ENCODE assay signal across 8 mouse cellular contexts in genomic region chr13:51834024-51834423, GRCm38 (mm10). TPM values are rescaled to one million over a fixed set of nuclear protein-coding genes. Genes with fewer than 3 reads are reported as not detected.
DNase-seq lines count a peak whose midpoint lies in the region; ATAC-seq and TF ChIP-seq lines count a peak whose summit lies in the region.
"Not testable (repeated sequence)": the region's sequence is repeated elsewhere in the genome, so short reads cannot be mapped to it uniquely, and the experiment has no call there.

No protein-coding gene starts in this region.

- H3K4me2 ChIP-seq in intestine, embryonic 16.5 days (ENCODE audit: low read depth, low read length); liver, embryonic 16.5 days (ENCODE audit: low read depth, low read length); midbrain, postnatal 0 days (ENCODE audit: low read depth, low read length, poor library complexity, severe bottlenecking): not testable (repeated sequence)

- H3K4me3 ChIP-seq in intestine, embryonic 16.5 days (ENCODE audit: low read length); liver, embryonic 16.5 days (ENCODE audit: low read depth, low read length); midbrain, postnatal 0 days (ENCODE audit: low read depth, low read length): not testable (repeated sequence)

- DNase-seq in 416B (ENCODE audit: low read depth), result peak; percentile 60
- DNase-seq in MEL-GATA-1-ER (ENCODE audit: extremely low read depth, low read depth), result peak; percentile 46
- DNase-seq in cerebellum, adult 9-10 months, result peak; percentile 70
- DNase-seq in kidney, postnatal 4 days, result peak; percentile 51 to 71
- DNase-seq in midbrain, postnatal 0 days (ENCODE audit: low spot score), result not testable (repeated sequence)
- DNase-seq in thymus, postnatal 36 days, result peak; percentile 40 to 44

- WGBS in intestine, embryonic 16.5 days, result 62% methylated on average over 8 of the region's 8 CpGs
- 43% methylated on average over 8 of the region's 8 CpGs for WGBS in liver, embryonic 16.5 days (ENCODE audit: insufficient replicate concordance)
- WGBS in midbrain, postnatal 0 days, result 73% methylated on average over 8 of the region's 8 CpGs

- not testable (repeated sequence) for H3K36me3 ChIP-seq in intestine, embryonic 16.5 days (ENCODE audit: control insufficient read depth, insufficient read depth, low read length); liver, embryonic 16.5 days (ENCODE audit: control insufficient read depth, insufficient read depth); midbrain, postnatal 0 days (ENCODE audit: insufficient read depth, low read length)

- not testable (repeated sequence) for H3K9me3 ChIP-seq in intestine, embryonic 16.5 days (ENCODE audit: control insufficient read depth, low read length); liver, embryonic 16.5 days (replicated peaks; ENCODE audit: control insufficient read depth, low read length); midbrain, postnatal 0 days (ENCODE audit: low read length)

- ATAC-seq in intestine, embryonic 16.5 days, result peak; percentile 51; the same call in 1 of the 2 replicates
- peak; percentile 16; the same call in 1 of the 2 replicates for ATAC-seq in liver, embryonic 16.5 days (ENCODE audit: low read depth)
- not testable (repeated sequence) for ATAC-seq in midbrain, postnatal 0 days (ENCODE audit: low FRiP score)

- not testable (repeated sequence) for H3K27me3 ChIP-seq in intestine, embryonic 16.5 days (replicated peaks; ENCODE audit: control insufficient read depth, insufficient read depth, low read length); liver, embryonic 16.5 days (ENCODE audit: control insufficient read depth, insufficient read depth, low read depth, low read length); midbrain, postnatal 0 days (ENCODE audit: insufficient read depth, low read length)

- 0 out of 2 replicates have a peak, but pooled peaks have one; percentile 10 for TF ChIP-seq CTCF in midbrain, postnatal 0 days (IDR thresholded peaks at IDR 0.05)

- H3K27ac ChIP-seq in intestine, embryonic 16.5 days (ENCODE audit: low read length); liver, embryonic 16.5 days (ENCODE audit: low read length); midbrain, postnatal 0 days (ENCODE audit: low read depth, low read length): not testable (repeated sequence)

- not testable (repeated sequence) for H3K4me1 ChIP-seq in intestine, embryonic 16.5 days (ENCODE audit: control insufficient read depth, insufficient read depth, low read length); midbrain, postnatal 0 days (ENCODE audit: insufficient read depth, low read length)
- peaks cover 11% of the 10 kb centered on the region for H3K4me1 ChIP-seq in liver, embryonic 16.5 days (ENCODE audit: control insufficient read depth, low read depth, low read length)

- H3K9ac ChIP-seq in intestine, embryonic 16.5 days (ENCODE audit: low read depth, low read length); liver, embryonic 16.5 days (ENCODE audit: low read depth, low read length); midbrain, postnatal 0 days (replicated peaks; ENCODE audit: low read length, poor library complexity, severe bottlenecking): not testable (repeated sequence)

RNA-seq across cellular contexts. Expression of gene Gadd45g, which starts 12.5 kb away (rescaled TPM):
- polyA plus RNA-seq in intestine, embryonic 16.5 days (2015; fragmentation: Nextera tagmentation; extraction: Ambion mirVana), result 36.4 and 40.8 TPM in 2 replicates
- polyA plus RNA-seq in liver, embryonic 16.5 days (2015; fragmentation: Nextera tagmentation; extraction: Ambion mirVana), result 11.2 and 11.7 TPM in 2 replicates
- total RNA-seq in midbrain, postnatal 0 days (2014; rRNA removed), result 7.3 and 10.3 TPM in 2 replicates
- polyA plus RNA-seq in midbrain, postnatal 0 days (2015; fragmentation: Nextera tagmentation; extraction: Ambion mirVana), result 20.4 and 23.3 TPM in 2 replicates

RNA-seq across cellular contexts. Expression of gene Sema4d, which starts 40.5 kb away (rescaled TPM):
- polyA plus RNA-seq in intestine, embryonic 16.5 days (2015; fragmentation: Nextera tagmentation; extraction: Ambion mirVana), result 5.7 and 5.9 TPM in 2 replicates
- polyA plus RNA-seq in liver, embryonic 16.5 days (2015; fragmentation: Nextera tagmentation; extraction: Ambion mirVana), result 3.7 and 4.1 TPM in 2 replicates
- 19.3 and 19.8 TPM in 2 replicates for total RNA-seq in midbrain, postnatal 0 days (2014; rRNA removed)
- 13.6 and 13.7 TPM in 2 replicates for polyA plus RNA-seq in midbrain, postnatal 0 days (2015; fragmentation: Nextera tagmentation; extraction: Ambion mirVana)
